Mouse (Mus musculus): ENCODE measurements around the gene Hmx1.

Gene Hmx1

GRCm38 (mm10) chr5:35397642-35398309 is 8.9 kb downstream of the Hmx1 start:
- no peak for DNase-seq (ENCODE audit: low spot score in 2 of 2)

GRCm38 (mm10) chr5:35398310-35398910 is 9.5 kb downstream of the Hmx1 start:
- DNase-seq (ENCODE audit: low spot score in 2 of 2), result no peak

- no peak for DNase-seq (ENCODE audit: low spot score in 2 of 2)
Observed at GRCm38 (mm10) chr5:35399061-35399460, 10.2 kb downstream of the Hmx1 start.

GRCm38 (mm10) chr5:35399704-35400320 is 10.9 kb downstream of the Hmx1 start:
- DNase-seq (ENCODE audit: low spot score in 2 of 2), result no peak

- no peak for DNase-seq (ENCODE audit: low spot score in 2 of 2)
Observed at GRCm38 (mm10) chr5:35401240-35401639, 12.3 kb downstream of the Hmx1 start.

GRCm38 (mm10) chr5:35407411-35407930 is 18.6 kb downstream of the Hmx1 start:
- no peak for DNase-seq (ENCODE audit: low spot score in 2 of 2)

- no peak for DNase-seq (ENCODE audit: low spot score in 2 of 2)
Observed at GRCm38 (mm10) chr5:35411028-35411427, 22.1 kb downstream of the Hmx1 start.

- DNase-seq (ENCODE audit: low spot score in 2 of 2), result no peak
Observed at GRCm38 (mm10) chr5:35412833-35413232, 23.9 kb downstream of the Hmx1 start.

GRCm38 (mm10) chr5:35417707-35418106 is 28.8 kb downstream of the Hmx1 start:
- no peak for DNase-seq (ENCODE audit: low spot score in 2 of 2)

- DNase-seq (ENCODE audit: low spot score in 2 of 2), result no peak
Observed at GRCm38 (mm10) chr5:35421622-35422021, 32.7 kb downstream of the Hmx1 start.

- no peak for DNase-seq (ENCODE audit: low spot score in 2 of 2)
Observed at GRCm38 (mm10) chr5:35425218-35425617, 36.3 kb downstream of the Hmx1 start.

GRCm38 (mm10) chr5:35427901-35428300 is 39.0 kb downstream of the Hmx1 start:
- no peak for DNase-seq (ENCODE audit: low spot score in 2 of 2)

- DNase-seq (ENCODE audit: low spot score in 2 of 2), result no peak
Observed at GRCm38 (mm10) chr5:35428421-35428820, 39.5 kb downstream of the Hmx1 start.

GRCm38 (mm10) chr5:35432098-35432497 is 43.2 kb downstream of the Hmx1 start:
- no peak for DNase-seq (ENCODE audit: low spot score in 2 of 2)

GRCm38 (mm10) chr5:35434038-35434437 is 45.1 kb downstream of the Hmx1 start:
- no peak for DNase-seq (ENCODE audit: low spot score in 2 of 2)

- no peak for DNase-seq (ENCODE audit: low spot score in 2 of 2)
Observed at GRCm38 (mm10) chr5:35434703-35435102, 45.8 kb downstream of the Hmx1 start.

- DNase-seq (ENCODE audit: low spot score in 2 of 2), result no peak
Observed at GRCm38 (mm10) chr5:35438805-35439204, 49.9 kb downstream of the Hmx1 start.

GRCm38 (mm10) chr5:35440459-35440858 is 51.6 kb downstream of the Hmx1 start:
- no peak for DNase-seq (ENCODE audit: low spot score in 2 of 2)

- DNase-seq (ENCODE audit: low spot score in 2 of 2), result no peak
Observed at GRCm38 (mm10) chr5:35441411-35441810, 52.5 kb downstream of the Hmx1 start.

- DNase-seq (ENCODE audit: low spot score in 2 of 2), result no peak
Observed at GRCm38 (mm10) chr5:35444731-35445130, 55.8 kb downstream of the Hmx1 start.

- DNase-seq (ENCODE audit: low spot score in 2 of 2), result peak; percentile 61 to 84
Observed at GRCm38 (mm10) chr5:35447656-35448443, 58.9 kb downstream of the Hmx1 start.
